Mouse (Mus musculus) heart, postnatal 0 days (tissue): ENCODE data around the gene Il1r1. TPM values are rescaled to one million over a fixed set of nuclear protein-coding genes. Genes with fewer than 3 reads are reported as not detected.

Experiments
- ATAC-seq: fragments of 200-750 bp; cut with Nextera tagmentation; 2 replicates; pipeline ENCODE4 v1.8.0; 2017; ENCODE audit warnings: low read depth, moderate number of reproducible peaks, moderate library complexity; ENCODE audit not compliant: insufficient read depth
- DNase-seq: peaks from one replicate; pipeline ENCODE4 v3.0.0-alpha.2; 2016; ENCODE audit warnings: low spot score
- H3K27ac ChIP-seq: fragments of 300-500 bp; sonication (generic); 2 replicates; pipeline ENCODE4 v1.5.1; 2014; ENCODE audit warnings: low read depth, mild to moderate bottlenecking
- H3K27me3 ChIP-seq: fragments of 300-500 bp; sonication (generic); 2 replicates; pipeline ENCODE4 v1.6.1; 2014; ENCODE audit warnings: low read length, mixed read lengths; ENCODE audit not compliant: control insufficient read depth, insufficient read depth
- H3K36me3 ChIP-seq: fragments of 300-500 bp; sonication (generic); replicated peaks from 2 replicates; pipeline ENCODE4 v1.6.1; 2014; ENCODE audit warnings: low read length, mixed read lengths; ENCODE audit not compliant: control insufficient read depth, insufficient read depth
- H3K4me1 ChIP-seq: fragments of 300-500 bp; sonication (generic); 2 replicates; pipeline ENCODE4 v1.6.1; 2014; ENCODE audit warnings: antibody characterized with exemption; ENCODE audit not compliant: control insufficient read depth, insufficient read depth
- H3K4me2 ChIP-seq: fragments of 300-500 bp; sonication (generic); 2 replicates; pipeline ENCODE4 v1.6.1; 2014; ENCODE audit warnings: low read depth, mild to moderate bottlenecking, low read length, moderate library complexity
- H3K4me3 ChIP-seq: fragments of 300-500 bp; sonication (generic); 2 replicates; pipeline ENCODE4 v1.5.1; 2014; ENCODE audit warnings: low read depth, low read length
- H3K9ac ChIP-seq: fragments of 300-500 bp; sonication (generic); replicated peaks from 2 replicates; pipeline ENCODE4 v1.6.1; 2014; ENCODE audit warnings: low read depth, low read length, mixed read lengths
- H3K9me3 ChIP-seq: fragments of 300-500 bp; sonication (generic); replicated peaks from 2 replicates; pipeline ENCODE4 v1.6.1; 2016; ENCODE audit warnings: low read length; ENCODE audit not compliant: control insufficient read depth
- CTCF ChIP-seq: IDR thresholded peaks from 2 replicates; pipeline ENCODE4 v1.5.1; 2016; ENCODE audit warnings: antibody characterized with exemption, control low read depth, low read depth
- EP300 ChIP-seq: IDR thresholded peaks from 2 replicates; pipeline ENCODE4 v1.6.1; 2016; ENCODE audit warnings: antibody characterized with exemption, low read depth
- WGBS: fragments of 180-500 bp; shearing (Covaris S2); extraction: QIAGEN DNeasy Blood & Tissue Kit; methylation state at CpG from one replicate; pipeline ENCODE4 v1.1.7; 2014; 5-methylcytosine and 5-hydroxymethylcytosine counted together
- polyA plus RNA-seq: library from polyadenylated mRNA; unstranded; fragments of >200 nt; fragmentation: Nextera tagmentation; extraction: Ambion mirVana; gene quantifications from 2 replicates; pipeline ENCODE4 v1.2.1, GENCODE M21; 2015
- total RNA-seq: library from RNA; depleted of rRNA; stranded (reverse); fragments of >200 nt; gene quantifications from 2 replicates; pipeline ENCODE4 v1.2.3, GENCODE M21; 2014; ENCODE audit warnings: low replicate concordance; rRNA removed

The Il1r1 gene
- total and polyA plus RNA-seq, 2 experiments from 2014 or later = 4.7 to 5.6 TPM

DNA sequence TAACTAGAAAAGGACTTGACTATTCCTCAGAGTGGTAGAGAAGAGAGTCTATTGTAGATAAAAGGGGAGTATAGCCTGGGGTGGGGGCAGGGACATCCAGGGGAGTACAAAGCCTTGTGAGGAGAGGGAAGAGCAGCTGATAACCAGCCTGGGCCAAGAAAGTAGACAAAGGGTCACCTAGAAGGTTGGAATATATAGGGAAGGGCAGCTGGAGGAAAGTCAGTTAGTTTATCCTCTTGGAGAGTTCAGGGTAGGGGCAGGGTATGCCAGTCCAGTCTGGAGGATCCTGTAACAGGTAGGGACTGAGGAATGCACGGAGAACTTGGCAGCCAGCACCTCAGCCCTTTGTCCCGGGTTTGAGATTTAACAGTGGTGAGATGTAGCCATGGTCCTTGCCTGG is 133.5 kb downstream of the Il1r1 start:
- TF ChIP-seq CTCF (no peak), EP300 (no peak)
- Histone ChIP-seq H3K9me3 (no peaks in the 10 kb centered on the region), H3K4me3 (no peak overlapping the region), H3K4me1 (0 out of 2 replicates have a peak, but pooled peaks cover 3% of the 10 kb centered on the region), H3K9ac (no peak overlapping the region), H3K36me3 (no peaks in the 10 kb centered on the region), H3K27me3 (no peaks in the 10 kb centered on the region), H3K27ac (0 out of 2 replicates have a peak overlapping the region, but pooled peaks have one; percentile 19), H3K4me2 (no peak overlapping the region)
- WGBS = 32% methylated on average over 2 of the region's 2 CpGs
- no peak; the same call in 1 of the 2 replicates for ATAC-seq
- no peak for DNase-seq

GRCm38 (mm10) chr1:40358771-40359181 is 133.9 kb downstream of the Il1r1 start:
- Histone ChIP-seq H3K36me3 (no peaks in the 10 kb centered on the region), H3K9me3 (no peaks in the 10 kb centered on the region), H3K9ac (no peak overlapping the region), H3K27me3 (no peaks in the 10 kb centered on the region), H3K4me2 (no peak overlapping the region), H3K27ac (no peak overlapping the region), H3K4me1 (0 out of 2 replicates have a peak, but pooled peaks cover 3% of the 10 kb centered on the region), H3K4me3 (no peak overlapping the region)
- no peak for TF ChIP-seq EP300
- peak; percentile 13; the same call in 1 of the 2 replicates for TF ChIP-seq CTCF
- WGBS = 12% methylated on average over 4 of the region's 4 CpGs
- DNase-seq = peak; percentile 70
- peak; percentile 75 for ATAC-seq

GRCm38 (mm10) chr1:40359731-40360130 is 134.9 kb downstream of the Il1r1 start:
- no peak for ATAC-seq
- DNase-seq = no peak
- Histone ChIP-seq H3K27me3 (no peaks in the 10 kb centered on the region), H3K27ac (no peak overlapping the region), H3K4me3 (no peak overlapping the region), H3K4me1 (0 out of 2 replicates have a peak, but pooled peaks cover 3% of the 10 kb centered on the region), H3K9ac (no peak overlapping the region), H3K4me2 (no peak overlapping the region), H3K9me3 (no peaks in the 10 kb centered on the region), H3K36me3 (no peaks in the 10 kb centered on the region)
- TF ChIP-seq CTCF (no peak), EP300 (no peak)
- 49% methylated on average over 2 of the region's 2 CpGs for WGBS

GRCm38 (mm10) chr1:40360969-40361368 is 136.1 kb downstream of the Il1r1 start:
- Histone ChIP-seq H3K9ac (no peak overlapping the region), H3K4me2 (no peak overlapping the region), H3K36me3 (no peaks in the 10 kb centered on the region), H3K4me3 (no peak overlapping the region), H3K9me3 (no peaks in the 10 kb centered on the region), H3K4me1 (0 out of 2 replicates have a peak, but pooled peaks cover 3% of the 10 kb centered on the region), H3K27me3 (no peaks in the 10 kb centered on the region), H3K27ac (no peak overlapping the region)
- DNase-seq = no peak
- 49% methylated on average over 7 of the region's 7 CpGs for WGBS
- no peak for TF ChIP-seq EP300
- TF ChIP-seq CTCF = no peak
- no peak for ATAC-seq

DNA sequence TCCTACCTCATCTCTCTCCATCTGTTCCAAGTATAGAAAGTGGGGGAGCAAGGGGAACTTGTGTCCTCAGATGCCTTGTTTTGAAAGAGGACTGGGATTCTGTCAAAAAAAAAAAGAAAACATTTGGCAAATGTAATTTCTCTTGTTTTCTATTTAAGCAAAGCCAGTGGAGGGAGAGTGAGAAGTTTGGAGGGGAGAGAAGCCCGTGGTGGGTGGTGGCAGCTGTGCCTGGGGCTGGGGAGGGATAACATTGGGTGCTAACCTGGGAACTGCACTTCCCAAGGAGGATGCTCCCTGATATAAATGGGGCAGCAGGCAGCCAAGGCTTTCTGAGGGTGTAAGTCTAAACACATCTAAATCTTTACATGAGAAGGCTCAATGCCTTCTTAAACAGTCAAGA is 136.7 kb downstream of the Il1r1 start:
- no peaks in the 10 kb centered on the region for H3K27me3 ChIP-seq
- ATAC-seq (no peak), DNase-seq (no peak)
- 71% methylated on average over 1 of the region's 1 CpGs for WGBS
- no peaks in the 10 kb centered on the region for H3K36me3 ChIP-seq
- no peak for TF ChIP-seq CTCF
- no peak for TF ChIP-seq EP300
- no peak overlapping the region for H3K27ac ChIP-seq
- H3K4me3 ChIP-seq = no peak overlapping the region
- H3K9me3 ChIP-seq = no peaks in the 10 kb centered on the region
- H3K4me2 ChIP-seq = no peak overlapping the region
- 0 out of 2 replicates have a peak, but pooled peaks cover 3% of the 10 kb centered on the region for H3K4me1 ChIP-seq
- H3K9ac ChIP-seq = no peak overlapping the region

DNA sequence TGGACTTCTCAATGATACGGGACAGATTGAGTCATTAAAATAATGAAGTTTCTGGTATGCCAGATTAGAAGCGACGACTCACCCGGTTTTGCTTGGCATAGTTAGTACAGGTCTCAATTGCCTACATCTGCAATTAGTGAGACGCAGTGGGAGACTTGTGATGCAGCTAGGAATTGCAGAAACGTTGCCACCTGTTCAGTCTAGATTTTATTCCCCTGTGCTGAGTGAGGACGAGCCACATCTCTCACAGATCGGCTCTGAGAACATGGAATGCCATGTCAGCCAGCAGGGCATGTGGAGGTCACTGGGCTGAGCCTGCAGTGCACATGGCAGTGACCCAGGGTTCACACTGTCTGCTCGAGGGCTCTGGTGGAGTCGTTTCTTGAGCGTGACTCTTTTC is 137.9 kb downstream of the Il1r1 start:
- no peak for ATAC-seq
- H3K27me3 ChIP-seq = no peaks in the 10 kb centered on the region
- 51% methylated on average over 11 of the region's 11 CpGs for WGBS
- no peaks in the 10 kb centered on the region for H3K9me3 ChIP-seq
- no peak for DNase-seq
- no peak overlapping the region for H3K27ac ChIP-seq
- H3K4me1 ChIP-seq = 0 out of 2 replicates have a peak, but pooled peaks cover 3% of the 10 kb centered on the region
- H3K4me2 ChIP-seq = no peak overlapping the region
- H3K36me3 ChIP-seq = no peaks in the 10 kb centered on the region
- no peak overlapping the region for H3K4me3 ChIP-seq
- TF ChIP-seq EP300 (no peak), CTCF (no peak)
- H3K9ac ChIP-seq = no peak overlapping the region

Other genes with a start within 250 kb of the Il1r1 start
- gene Il1r2, start 151.0 kb upstream of the Il1r1 start, total RNA-seq = 1.1 and 6.9 TPM in 2 replicates
- gene Il1r2, start 151.0 kb upstream of the Il1r1 start, polyA plus RNA-seq = 0.15 and 0.16 TPM in 2 replicates
- gene Il1rl2, start 99.5 kb downstream of the Il1r1 start, total RNA-seq = 2.5 and 9.4 TPM in 2 replicates
- 2.3 and 2.5 TPM in 2 replicates for gene Il1rl2, start 99.5 kb downstream of the Il1r1 start, polyA plus RNA-seq
- 0.15 and 1.6 TPM in 2 replicates for gene Il1rl1, start 204.5 kb downstream of the Il1r1 start, total RNA-seq
- gene Il1rl1, start 204.5 kb downstream of the Il1r1 start, polyA plus RNA-seq = 0.29 TPM in 2 replicates
- gene Il18r1, start 240.5 kb downstream of the Il1r1 start, total RNA-seq = 0.39 and 0.46 TPM in 2 replicates
- 0.62 and 0.97 TPM in 2 replicates for gene Il18r1, start 240.5 kb downstream of the Il1r1 start, polyA plus RNA-seq